Mouse (Mus musculus): ENCODE data around the gene Pmel.

Pmel gene

GRCm38 (mm10) chr10:128703895-128704294 is at the start of gene Pmel:
Pmel (plus strand) TSS chr10:128704195.
- ATAC-seq (ENCODE audit: low TSS enrichment): no peak

GRCm38 (mm10) chr10:128655254-128655653 is 48.7 kb upstream of the Pmel start:
- no peak for ATAC-seq (ENCODE audit: low TSS enrichment)

GRCm38 (mm10) chr10:128656731-128657130 is 47.3 kb upstream of the Pmel start:
- no peak for ATAC-seq (ENCODE audit: low TSS enrichment)

- no peak for ATAC-seq (ENCODE audit: low TSS enrichment)
Measured at GRCm38 (mm10) chr10:128657844-128658243, 46.2 kb upstream of the Pmel start.

- no peak for ATAC-seq (ENCODE audit: low TSS enrichment)
Measured at GRCm38 (mm10) chr10:128659490-128659889, 44.5 kb upstream of the Pmel start.

- ATAC-seq (ENCODE audit: low TSS enrichment): no peak
Measured at GRCm38 (mm10) chr10:128662465-128662864, 41.5 kb upstream of the Pmel start.

- no peak for ATAC-seq (ENCODE audit: low TSS enrichment)
Measured at GRCm38 (mm10) chr10:128663441-128664220, 40.4 kb upstream of the Pmel start.

- ATAC-seq (ENCODE audit: low TSS enrichment): no peak
Measured at GRCm38 (mm10) chr10:128664808-128665207, 39.2 kb upstream of the Pmel start.

- ATAC-seq (ENCODE audit: low TSS enrichment): no peak
Measured at GRCm38 (mm10) chr10:128665307-128665706, 38.7 kb upstream of the Pmel start.

GRCm38 (mm10) chr10:128665806-128666205 is 38.2 kb upstream of the Pmel start:
- no peak for ATAC-seq (ENCODE audit: low TSS enrichment)

- peak; percentile 42 for ATAC-seq (ENCODE audit: low TSS enrichment)
Measured at GRCm38 (mm10) chr10:128668790-128669672, 35.0 kb upstream of the Pmel start.

GRCm38 (mm10) chr10:128671148-128671547 is 32.8 kb upstream of the Pmel start:
- no peak for ATAC-seq (ENCODE audit: low TSS enrichment)

- ATAC-seq (ENCODE audit: low TSS enrichment): peak; percentile 79
Measured at GRCm38 (mm10) chr10:128673763-128674468, 30.1 kb upstream of the Pmel start, which contains the start of gene Suox. Suox (minus strand) TSS chr10:128674073.

- no peak for ATAC-seq (ENCODE audit: low TSS enrichment)
Measured at GRCm38 (mm10) chr10:128674469-128675008, 29.5 kb upstream of the Pmel start.

GRCm38 (mm10) chr10:128695411-128695991 is 8.5 kb upstream of the Pmel start:
- no peak; the same call in 1 of the 2 replicates for ATAC-seq (ENCODE audit: low TSS enrichment)

- peak; percentile 97 for ATAC-seq (ENCODE audit: low TSS enrichment)
Measured at GRCm38 (mm10) chr10:128695992-128696807, 7.8 kb upstream of the Pmel start, which contains the start of gene Rab5b. Rab5b (minus strand) TSS chr10:128696264.

GRCm38 (mm10) chr10:128697072-128697725 is 6.8 kb upstream of the Pmel start:
- ATAC-seq (ENCODE audit: low TSS enrichment): no peak

GRCm38 (mm10) chr10:128699006-128699405 is 5.0 kb upstream of the Pmel start:
- ATAC-seq (ENCODE audit: low TSS enrichment): no peak

GRCm38 (mm10) chr10:128699611-128700010 is 4.4 kb upstream of the Pmel start:
- ATAC-seq (ENCODE audit: low TSS enrichment): no peak

- no peak for ATAC-seq (ENCODE audit: low TSS enrichment)
Measured at GRCm38 (mm10) chr10:128700712-128701111, 3.3 kb upstream of the Pmel start.

Measured in frontal cortex, adult (tissue).